Mouse (Mus musculus): ENCODE data around the gene Fam131c.
A peak's percentile ranks its signal among the peaks of the same experiment; 100 is the strongest.

The Fam131c gene

GRCm38 (mm10) chr4:141367997-141368791, at the start of gene Fam131c:
Fam131c (plus strand) TSS chr4:141368220.
- no peak for DNase-seq

- DNase-seq: no peak
These were observed 45.5 kb upstream of the Fam131c start for GRCm38 (mm10) chr4:141322526-141322925.

DNA sequence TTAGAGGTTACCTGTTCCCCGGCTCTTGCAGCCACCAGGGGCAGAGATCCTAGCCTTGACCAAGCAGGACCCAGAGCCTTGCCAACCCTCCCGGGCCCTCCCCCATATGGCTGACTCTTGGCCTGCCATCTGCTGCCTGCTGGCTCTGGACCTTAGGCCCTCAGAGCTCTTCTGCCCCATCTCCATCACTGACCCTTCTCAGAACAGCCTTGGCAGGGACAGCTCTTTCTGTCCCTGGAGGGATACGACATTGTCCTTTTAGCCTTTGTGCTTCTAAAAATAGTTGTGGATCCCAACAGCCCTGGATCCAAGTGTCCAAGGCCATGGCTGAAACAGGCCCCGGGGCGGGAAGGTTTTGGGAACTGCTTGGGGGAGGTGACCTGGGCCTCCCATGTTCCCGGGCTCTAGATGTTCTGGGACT, 43.2 kb upstream of the Fam131c start:
- peak; percentile 42 for DNase-seq

GRCm38 (mm10) chr4:141325636-141326035, 42.4 kb upstream of the Fam131c start:
- DNase-seq: no peak

DNA sequence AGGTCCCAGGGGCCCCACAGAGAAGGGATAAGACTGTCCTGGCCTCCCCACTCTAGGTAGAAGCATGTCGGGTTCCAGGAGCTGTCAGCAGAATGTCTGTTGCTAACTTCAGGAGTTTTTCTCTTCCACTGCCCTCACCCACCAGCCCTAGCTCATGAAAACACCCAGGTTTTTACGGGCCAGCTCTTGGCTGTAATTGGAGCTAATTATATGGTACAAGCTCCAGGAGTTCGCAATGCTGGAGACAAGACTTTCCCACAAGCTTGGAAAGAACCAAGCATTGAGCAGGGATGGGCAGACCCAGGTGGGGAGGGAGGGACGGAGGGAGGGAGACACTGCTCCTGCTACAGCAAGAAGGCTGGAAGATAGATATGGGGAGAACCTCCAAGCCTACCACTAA, 40.9 kb upstream of the Fam131c start:
- no peak for DNase-seq

DNA sequence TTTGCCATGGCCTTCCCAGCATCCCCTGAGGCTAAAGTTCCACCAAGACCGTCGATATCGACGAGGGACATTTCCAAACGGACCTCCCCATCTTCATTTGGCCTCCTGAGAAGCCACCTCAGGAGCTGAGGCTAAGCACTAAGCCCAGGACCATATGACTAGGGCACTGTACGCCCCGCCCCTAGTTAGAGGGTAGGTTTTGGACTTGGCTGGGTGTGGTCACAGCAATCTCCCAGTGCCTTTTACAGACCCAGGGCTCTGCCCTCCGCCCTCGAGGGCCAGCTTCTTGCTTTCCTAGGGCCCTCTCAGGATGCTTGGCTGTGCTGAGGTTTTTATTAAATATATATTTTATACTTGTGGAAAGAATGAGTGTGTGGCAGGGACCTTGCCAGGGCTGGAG, 39.3 kb upstream of the Fam131c start:
- no peak for DNase-seq

DNA sequence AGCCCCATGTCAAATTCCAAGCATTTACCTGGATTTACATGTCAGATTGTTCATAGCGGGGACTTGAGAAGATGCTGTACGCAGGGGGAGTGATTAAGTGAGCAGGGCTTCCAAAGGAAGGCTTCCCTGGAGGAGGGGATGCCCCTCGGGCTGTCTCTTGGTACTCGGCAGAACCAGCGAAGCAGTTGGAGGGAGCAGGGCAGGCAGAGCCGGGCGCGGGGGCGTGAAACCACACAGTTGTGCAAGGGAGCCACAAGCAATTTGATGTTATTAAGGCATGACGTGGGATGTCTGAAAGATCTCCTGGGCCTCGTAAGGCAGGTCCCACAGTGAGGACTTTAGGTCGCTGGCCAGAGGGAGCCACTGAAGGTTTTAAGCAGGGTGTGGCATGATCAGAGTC, 38.1 kb upstream of the Fam131c start:
- DNase-seq: no peak

DNA sequence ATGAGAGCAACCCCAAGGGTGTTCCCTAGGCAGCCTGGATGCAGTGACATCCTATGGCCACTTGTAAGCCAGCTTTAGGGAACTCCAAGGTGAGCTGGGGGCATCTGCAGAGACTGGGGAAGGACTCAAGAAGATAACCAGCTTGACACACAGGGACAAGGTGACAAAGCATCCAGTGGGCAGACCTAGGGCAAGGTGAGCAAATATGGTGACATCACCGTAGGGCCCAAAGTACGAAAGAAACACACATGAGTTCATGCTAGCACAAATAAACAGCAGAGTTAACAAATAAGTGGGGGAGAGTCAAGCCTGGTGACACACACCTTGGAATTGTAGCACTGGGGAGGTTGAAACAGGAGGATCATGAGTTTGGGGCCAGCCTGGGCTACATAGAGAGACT, 36.6 kb upstream of the Fam131c start:
- DNase-seq: no peak

GRCm38 (mm10) chr4:141332258-141332657, 35.8 kb upstream of the Fam131c start:
- no peak for DNase-seq

GRCm38 (mm10) chr4:141334695-141335094, 33.3 kb upstream of the Fam131c start:
- no peak for DNase-seq

- DNase-seq: no peak
These were observed 32.7 kb upstream of the Fam131c start for GRCm38 (mm10) chr4:141335263-141335796.

GRCm38 (mm10) chr4:141336196-141336595, 31.8 kb upstream of the Fam131c start:
- no peak for DNase-seq

DNA sequence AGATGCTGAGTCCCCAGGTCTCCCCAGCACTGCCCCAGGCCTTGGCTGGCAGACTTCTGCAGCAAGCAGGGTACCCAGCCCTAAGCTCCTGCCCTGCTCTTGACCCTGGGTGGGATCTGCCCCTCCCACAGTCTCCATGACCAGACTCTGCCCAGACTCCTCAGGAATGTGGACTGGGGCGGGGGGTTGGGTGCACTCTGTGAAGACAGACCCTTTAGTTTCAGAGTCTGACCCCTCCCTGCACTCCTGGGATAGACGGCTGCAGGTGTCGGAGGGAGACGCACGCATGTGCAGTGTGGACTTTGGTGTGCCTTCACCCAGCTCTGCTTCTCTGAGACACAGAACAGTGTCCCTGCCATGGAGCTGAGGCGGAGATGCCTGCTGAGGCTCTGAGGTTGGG, 30.0 kb upstream of the Fam131c start:
- no peak for DNase-seq

GRCm38 (mm10) chr4:141338853-141339252, 29.2 kb upstream of the Fam131c start:
- DNase-seq: no peak

DNA sequence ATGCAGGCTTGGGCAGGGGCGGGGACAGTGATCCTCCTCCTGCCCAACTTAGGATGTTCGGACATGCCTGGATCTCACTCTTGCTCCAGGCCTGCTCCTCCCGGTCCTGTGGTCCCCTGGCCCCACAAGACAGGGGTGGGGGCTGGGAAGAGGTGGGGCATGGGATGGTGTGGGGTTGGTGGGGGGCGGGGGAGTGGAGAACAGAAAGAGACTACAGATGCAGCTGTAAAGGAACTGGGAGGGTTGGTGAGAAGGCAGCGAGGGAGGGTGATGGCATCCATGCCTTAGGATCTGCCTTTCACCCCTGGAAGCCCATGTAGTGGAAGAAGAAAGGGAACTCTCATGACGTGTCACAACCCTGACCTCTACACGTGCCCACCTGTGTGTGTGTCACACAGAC, 26.5 kb upstream of the Fam131c start:
- DNase-seq: no peak

DNA sequence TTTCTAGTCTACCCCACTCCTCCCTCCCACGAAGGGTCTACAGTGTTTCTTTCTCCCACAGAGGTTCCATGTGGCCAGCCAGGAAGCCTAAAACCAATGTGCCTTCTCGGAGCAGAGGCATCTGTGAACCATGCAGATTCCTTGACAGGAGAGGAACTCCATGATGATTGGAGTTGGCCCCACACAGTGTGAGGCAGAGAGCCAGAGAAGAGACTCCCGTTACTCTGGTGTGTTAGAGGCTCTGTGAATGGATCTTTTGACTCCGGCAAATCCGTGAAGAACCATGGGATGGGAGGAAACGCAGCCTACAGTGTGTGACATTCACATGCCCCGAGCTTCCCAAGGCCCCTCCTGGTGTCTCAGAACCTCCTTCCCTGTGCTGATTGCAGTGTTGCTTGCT, 24.5 kb upstream of the Fam131c start:
- DNase-seq: no peak

DNA sequence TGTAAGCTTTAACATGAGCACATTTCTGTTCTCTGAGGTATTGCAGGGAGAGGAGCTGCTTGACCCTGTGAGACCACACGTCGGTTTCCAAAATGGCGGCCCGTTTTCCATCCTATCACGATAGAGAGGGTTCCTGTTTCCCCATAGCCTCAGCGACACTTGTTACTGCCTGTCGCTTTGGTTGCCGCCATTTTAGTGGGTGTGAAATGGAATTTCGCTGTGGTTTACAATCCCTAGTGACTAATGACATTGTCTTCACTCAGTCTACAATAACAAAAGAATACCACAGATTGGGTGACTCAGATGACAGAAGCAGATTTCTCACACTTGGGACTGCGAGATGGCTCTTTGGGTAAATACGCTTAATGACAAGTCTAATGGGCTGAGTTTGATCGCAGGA, 22.8 kb upstream of the Fam131c start:
- DNase-seq: no peak

- DNase-seq: no peak
These were observed 20.6 kb upstream of the Fam131c start for GRCm38 (mm10) chr4:141347365-141347797.

GRCm38 (mm10) chr4:141348616-141349015, 19.4 kb upstream of the Fam131c start:
- DNase-seq: no peak

DNA sequence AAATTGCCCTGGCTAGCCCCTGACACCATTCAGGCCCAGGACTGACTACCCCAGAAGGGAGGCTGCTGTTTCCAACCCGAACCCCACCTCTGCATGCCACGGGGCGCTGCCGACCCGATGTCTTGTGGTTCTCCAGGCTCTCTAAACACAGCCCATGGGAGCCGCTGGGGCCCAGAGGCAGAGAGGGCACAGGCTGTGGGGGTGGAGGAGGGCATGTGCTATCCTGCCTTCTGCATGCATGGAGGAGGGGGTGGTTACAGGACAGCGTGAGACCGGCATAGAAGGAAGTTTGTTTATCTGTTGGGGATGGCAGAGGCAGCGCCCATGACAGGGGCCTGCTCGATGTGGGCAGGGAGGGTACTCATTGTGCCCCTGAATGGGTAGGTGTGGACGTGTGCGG, 18.0 kb upstream of the Fam131c start:
- no peak for DNase-seq

- DNase-seq: no peak
These were observed 16.0 kb upstream of the Fam131c start for GRCm38 (mm10) chr4:141351972-141352371.

DNA sequence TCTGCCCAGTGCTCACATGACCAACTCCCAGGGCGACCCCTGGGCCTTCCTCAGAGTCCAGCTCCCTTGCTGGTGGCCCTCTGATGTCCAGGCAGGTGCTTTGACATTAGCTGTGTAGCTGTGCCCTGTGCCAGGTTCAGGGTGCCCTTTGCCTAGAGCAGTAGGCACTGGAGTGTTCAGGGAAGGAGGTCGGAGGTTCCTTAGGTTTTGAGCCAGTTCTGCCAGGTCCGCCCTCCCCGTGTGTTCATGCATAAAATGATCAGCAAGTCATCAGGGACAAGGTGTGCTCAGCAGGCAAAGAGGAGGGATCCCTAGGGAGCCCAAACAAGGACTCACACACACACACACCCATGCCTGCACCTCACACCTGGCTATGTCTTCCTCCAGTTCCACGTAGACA, 15.0 kb upstream of the Fam131c start:
- DNase-seq: no peak

GRCm38 (mm10) chr4:141353868-141354267, 14.2 kb upstream of the Fam131c start:
- DNase-seq: no peak

DNA sequence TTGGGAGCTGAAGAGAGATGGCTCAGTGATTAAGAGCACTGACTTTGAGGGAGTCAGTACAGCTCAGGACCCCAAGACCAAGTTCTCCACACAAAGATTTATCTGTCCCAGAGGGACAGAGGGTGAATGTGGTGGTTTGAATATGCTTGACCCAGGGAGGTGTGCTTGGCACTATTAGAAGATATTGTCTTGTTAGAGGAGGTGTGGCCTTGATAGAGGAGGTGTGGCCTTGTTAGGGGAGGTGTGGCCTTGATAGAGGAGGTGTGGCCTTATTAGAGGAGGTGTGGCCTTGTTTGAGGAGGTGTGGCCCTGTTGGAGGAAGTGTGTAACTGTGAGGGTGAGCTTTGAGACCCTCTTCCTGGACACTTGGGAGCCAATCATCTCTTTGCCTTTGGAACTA, 10.2 kb upstream of the Fam131c start:
- no peak for DNase-seq

- no peak for DNase-seq
These were observed 8.8 kb upstream of the Fam131c start for GRCm38 (mm10) chr4:141359222-141359621.

All from cerebellum, adult 8-10 months (tissue).